Mouse (Mus musculus): Measurements from ENCODE around the gene Lif.

GRCm38 (mm10) chr11:4250290-4250689 is 7.1 kb upstream of the Lif start:
- no peak for TF ChIP-seq CTCF (IDR thresholded peaks at IDR 0.05; ENCODE audit: low read depth, low read length)
- no peak for TF ChIP-seq POLR2A (IDR thresholded peaks at IDR 0.05; ENCODE audit: borderline replicate concordance, low read depth, low read length)

Data from bone marrow macrophage, adult 2 months (primary cell).